Mouse (Mus musculus): ENCODE measurements at regions not wholly inside any gene's neighbourhood (a gene's known extent, or its start where the extent isn't known, plus 50 kb on each side); places are given as distances from the start of the nearest gene placed in this dataset.

GRCm38 (mm10) chr12:67426801-67427200, 204.5 kb upstream of the Mdga2 start:
- TF ChIP-seq CTCF (IDR thresholded peaks at IDR 0.05; ENCODE audit: borderline replicate concordance, extremely low read depth, insufficient read depth, insufficient read length) (no peak), POLR2A (IDR thresholded peaks at IDR 0.05; ENCODE audit: borderline replicate concordance, extremely low read depth, insufficient read depth, insufficient read length, poor library complexity, severe bottlenecking) (no peak)
